Mouse (Mus musculus): ENCODE measurements at regions not wholly inside any gene's neighbourhood (a gene's known extent, or its start where the extent isn't known, plus 50 kb on each side); places are given as distances from the start of the nearest gene placed in this dataset. TPM values are rescaled to one million over a fixed set of nuclear protein-coding genes. Genes with fewer than 3 reads are reported as not detected.

DNA sequence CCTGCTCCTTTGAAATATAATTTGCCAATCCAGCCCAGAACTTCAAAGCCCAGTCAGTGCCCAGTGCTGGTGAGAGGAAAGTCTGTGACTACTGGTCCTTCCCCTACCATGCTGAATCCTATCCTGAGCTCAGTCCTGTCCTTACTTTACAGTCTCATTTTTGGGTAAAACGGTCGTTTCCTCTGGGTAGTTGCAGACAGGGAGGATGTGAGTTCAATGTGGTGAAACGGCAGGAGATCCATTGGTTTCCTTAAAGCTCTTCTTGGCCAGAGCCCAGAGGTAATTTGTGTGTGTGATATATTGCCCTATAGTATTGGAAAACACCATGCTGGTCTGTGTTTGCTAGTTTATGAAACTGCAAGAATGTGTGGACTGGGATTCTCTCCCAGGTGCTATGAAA is 73.6 kb upstream of the Nrp1 start:
- H3K4me3 ChIP-seq = no peak overlapping the region
- no peak for ATAC-seq (ENCODE audit: insufficient number of reproducible peaks, insufficient read depth, low FRiP score, low TSS enrichment, low read depth)
- no peak overlapping the region for H3K4me2 ChIP-seq
- H3K36me3 ChIP-seq = no peaks in the 10 kb centered on the region
- no peaks in the 10 kb centered on the region for H3K9me3 ChIP-seq
- H3K9ac ChIP-seq = no peak overlapping the region
- H3K27ac ChIP-seq = no peak overlapping the region
- 64% methylated on average over 3 of the region's 3 CpGs for WGBS
- no peaks in the 10 kb centered on the region for H3K27me3 ChIP-seq
- H3K4me1 ChIP-seq = no peaks in the 10 kb centered on the region

DNA sequence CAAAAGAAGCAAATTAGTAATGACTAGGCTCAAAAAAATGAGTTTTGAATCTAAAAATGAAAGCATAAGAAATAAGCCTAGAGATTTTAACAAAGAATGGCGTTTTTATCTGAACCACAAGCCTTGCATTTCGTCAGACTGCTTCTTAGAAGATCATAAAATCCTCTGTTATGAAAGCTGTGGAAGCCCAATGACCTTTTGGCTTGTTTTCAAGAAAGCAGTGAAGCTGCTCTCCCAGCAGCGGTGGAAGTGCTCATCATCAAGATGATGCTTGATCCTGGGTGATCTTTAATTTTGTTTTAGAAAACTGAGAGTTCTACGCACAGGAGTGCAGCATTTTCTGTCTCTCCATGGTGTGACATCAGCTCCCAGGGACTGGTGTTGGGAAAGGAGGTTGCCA is 68.3 kb upstream of the Nrp1 start:
- Histone ChIP-seq H3K4me3 (no peak overlapping the region), H3K9ac (no peak overlapping the region), H3K4me2 (no peak overlapping the region), H3K9me3 (no peaks in the 10 kb centered on the region), H3K27ac (no peak overlapping the region), H3K4me1 (no peaks in the 10 kb centered on the region), H3K36me3 (no peaks in the 10 kb centered on the region), H3K27me3 (no peaks in the 10 kb centered on the region)
- 57% methylated on average over 4 of the region's 4 CpGs for WGBS
- ATAC-seq (ENCODE audit: insufficient number of reproducible peaks, insufficient read depth, low FRiP score, low TSS enrichment, low read depth) = no peak

DNA sequence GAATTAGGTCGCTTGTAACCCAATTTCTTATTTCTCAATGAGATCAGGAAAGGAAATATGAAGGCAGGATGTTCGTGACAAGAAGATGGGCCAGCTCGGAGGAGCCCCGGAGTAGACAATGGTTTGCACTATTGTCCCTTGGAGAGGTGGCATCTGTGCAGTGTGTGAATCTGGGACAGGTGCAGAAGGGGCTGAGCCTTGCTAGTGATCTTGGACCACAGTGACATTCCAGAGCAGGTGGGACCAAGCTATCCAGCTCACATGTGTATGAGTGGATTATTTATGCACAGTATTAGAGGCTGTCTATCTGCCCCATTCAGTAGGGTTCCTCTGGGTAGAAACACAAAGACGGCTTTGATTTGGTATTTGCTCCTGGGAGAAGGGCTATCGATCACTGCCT is 66.0 kb upstream of the Nrp1 start:
- ATAC-seq (ENCODE audit: insufficient number of reproducible peaks, insufficient read depth, low FRiP score, low TSS enrichment, low read depth) = no peak
- H3K4me3 ChIP-seq = no peak overlapping the region
- H3K27me3 ChIP-seq = no peaks in the 10 kb centered on the region
- H3K36me3 ChIP-seq = no peaks in the 10 kb centered on the region
- no peaks in the 10 kb centered on the region for H3K9me3 ChIP-seq
- no peak overlapping the region for H3K27ac ChIP-seq
- 88% methylated on average over 6 of the region's 6 CpGs for WGBS
- H3K4me1 ChIP-seq = peaks cover 9% of the 10 kb centered on the region
- no peak overlapping the region for H3K9ac ChIP-seq
- H3K4me2 ChIP-seq = no peak overlapping the region

DNA sequence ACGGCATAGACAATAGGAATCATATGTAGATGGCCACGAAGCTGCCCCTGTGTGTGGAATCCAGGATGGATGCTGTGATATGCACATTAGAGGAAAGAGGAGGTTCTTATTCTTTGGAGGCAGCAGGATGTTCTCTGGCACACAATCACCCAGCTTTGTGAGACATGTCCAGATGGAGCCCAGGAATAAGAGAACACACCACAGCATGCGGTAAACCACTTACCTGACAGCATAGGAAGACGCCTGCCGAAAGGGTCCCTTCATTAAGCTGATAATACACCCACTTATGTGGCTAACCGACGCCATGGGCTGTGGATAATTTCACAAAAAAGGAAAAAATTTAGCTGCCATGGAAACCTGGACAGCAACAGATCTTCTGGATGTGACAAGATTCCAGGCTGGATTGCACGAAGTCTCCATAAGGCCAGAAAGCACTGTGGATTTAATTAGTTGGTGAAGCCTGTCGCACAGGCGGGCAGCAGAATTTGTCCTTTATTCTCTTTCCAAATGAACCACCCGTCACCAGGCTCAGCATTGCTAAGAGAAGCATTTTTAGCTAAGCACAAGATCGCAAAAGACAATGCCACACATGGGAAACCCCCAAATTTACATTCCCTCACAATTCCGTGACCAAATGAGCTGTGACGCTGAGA is 61.5 kb upstream of the Nrp1 start:
- no peak for ATAC-seq (ENCODE audit: insufficient number of reproducible peaks, insufficient read depth, low FRiP score, low TSS enrichment, low read depth)
- Histone ChIP-seq H3K4me3 (no peak overlapping the region), H3K9ac (no peak overlapping the region), H3K4me2 (no peak overlapping the region), H3K27me3 (no peaks in the 10 kb centered on the region), H3K36me3 (no peaks in the 10 kb centered on the region), H3K4me1 (peaks cover 10% of the 10 kb centered on the region), H3K9me3 (no peaks in the 10 kb centered on the region), H3K27ac (no peak overlapping the region; the same call in 1 of the 2 replicates)
- 68% methylated on average over 14 of the region's 14 CpGs for WGBS

DNA sequence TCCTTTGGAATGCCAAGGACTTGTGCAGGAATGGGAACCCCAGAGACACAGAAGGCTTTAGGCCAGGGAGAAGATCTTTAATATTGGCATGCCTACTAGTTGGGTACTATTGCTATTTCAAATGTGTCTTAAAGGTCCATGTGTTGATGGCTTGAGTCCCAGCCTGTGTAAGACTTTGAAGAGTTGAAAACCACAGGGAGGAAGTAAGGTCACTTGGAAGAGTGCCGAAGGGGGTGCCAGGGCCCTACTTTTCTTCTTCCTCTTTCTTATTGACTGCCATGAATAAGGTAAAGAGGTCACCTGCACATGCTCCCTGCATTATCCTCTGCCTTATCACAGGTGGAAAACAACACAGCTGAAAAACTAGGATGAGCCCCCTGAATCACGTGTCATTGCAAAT is 56.1 kb upstream of the Nrp1 start:
- H3K9me3 ChIP-seq = no peaks in the 10 kb centered on the region
- peaks cover 2% of the 10 kb centered on the region; the same call in 1 of the 2 replicates for H3K4me1 ChIP-seq
- H3K4me2 ChIP-seq = no peak overlapping the region
- 85% methylated on average over 2 of the region's 2 CpGs for WGBS
- no peak overlapping the region for H3K9ac ChIP-seq
- H3K27me3 ChIP-seq = no peaks in the 10 kb centered on the region
- no peak overlapping the region for H3K27ac ChIP-seq
- no peak for ATAC-seq (ENCODE audit: insufficient number of reproducible peaks, insufficient read depth, low FRiP score, low TSS enrichment, low read depth)
- no peaks in the 10 kb centered on the region for H3K36me3 ChIP-seq
- no peak overlapping the region for H3K4me3 ChIP-seq

Small RNA genes lying in the stretch of these regions (microRNA-seq; reads per million reads assigned to microRNA genes)
- not detected for gene Mir21c
